In genomic region chr1:132640256-132640655, GRCm38 (mm10) we compare ENCODE assay signal across 16 mouse cellular contexts.
DNase-seq lines count a peak whose midpoint lies in the region; ATAC-seq and TF ChIP-seq lines count a peak whose summit lies in the region.
"Had no signal": no experiment of that assay in that cellular context is flagged by ENCODE, and none has a peak within 500 bp of the region (broad histone marks: within the 10 kb centered on the region; RNA-seq: fewer than 3 reads in every experiment).

No protein-coding gene starts in this region.

- TF ChIP-seq CTCF in left cerebral cortex, adult 2 months (IDR thresholded peaks at IDR 0.05) = no peak

- H3K27me3 ChIP-seq in hindbrain, embryonic 15.5 days = no peaks in the 10 kb centered on the region
- H3K27me3 ChIP-seq: liver, embryonic 15.5 days had no signal

- H3K36me3 ChIP-seq in hindbrain, embryonic 15.5 days = 0 out of 2 replicates have a peak, but pooled peaks cover 6% of the 10 kb centered on the region
- H3K36me3 ChIP-seq: embryonic facial prominence, embryonic 12.5 days; liver, embryonic 15.5 days had no signal

- peak; percentile 33 for DNase-seq in gastrocnemius, adult 18-20 months (ENCODE audit: low spot score)
- DNase-seq in gastrocnemius, postnatal 36 days = no peak
- DNase-seq in left cerebral cortex, adult 2 months (ENCODE audit: extremely low spot score in 1 of 2, low spot score in 2 of 2) = peak in 1 of 2 experiments; percentile 46
- no peak for DNase-seq in left cerebral cortex, postnatal 10 days (ENCODE audit: extremely low spot score in 1 of 2, low spot score in 2 of 2)
- DNase-seq in layer of hippocampus, postnatal 10 days (ENCODE audit: low spot score in 2 of 2) = peak; percentile 39 to 60
- DNase-seq in testis, postnatal 14 days (ENCODE audit: low spot score) = no peak
- no peak for DNase-seq in liver
- DNase-seq: cerebellum, postnatal 36 days; lung, postnatal 36 days; retina, postnatal 1 day had no signal

- H3K4me2 ChIP-seq in hindbrain, embryonic 15.5 days = no peak overlapping the region
- H3K4me2 ChIP-seq: embryonic facial prominence, embryonic 12.5 days; heart, embryonic 11.5 days; liver, embryonic 15.5 days had no signal

- intact Hi-C loops in gastrocnemius, postnatal 36 days (cut with DNase I) = no loop called here
- intact Hi-C loops in left cerebral cortex, adult 2 months (cut with DNase I) = no loop called here
- intact Hi-C loops in left cerebral cortex, postnatal 10 days (cut with DNase I) = no loop called here

- WGBS in hindbrain, embryonic 15.5 days = 56% methylated on average over 6 of the region's 6 CpGs

- peaks cover 43% of the 10 kb centered on the region for H3K4me1 ChIP-seq in hindbrain, embryonic 15.5 days (replicated peaks)
- H3K4me1 ChIP-seq: embryonic facial prominence, embryonic 12.5 days; liver, embryonic 15.5 days had no signal

- no peak for ATAC-seq in hindbrain, embryonic 15.5 days (ENCODE audit: low FRiP score, low read depth)
- ATAC-seq: CD4-positive, CD25-positive, alpha-beta regulatory T cell, adult 4 months had no signal

- H3K4me3 ChIP-seq in left cerebral cortex, adult 2 months = no peak overlapping the region
- no peak overlapping the region for H3K4me3 ChIP-seq in hindbrain, embryonic 15.5 days
- H3K4me3 ChIP-seq: embryonic facial prominence, embryonic 12.5 days; liver, embryonic 15.5 days; myocyte had no signal

- no peak overlapping the region for H3K9ac ChIP-seq in hindbrain, embryonic 15.5 days
- H3K9ac ChIP-seq: embryonic facial prominence, embryonic 12.5 days; liver, embryonic 15.5 days had no signal

- no peaks in the 10 kb centered on the region for H3K9me3 ChIP-seq in hindbrain, embryonic 15.5 days
- H3K9me3 ChIP-seq: embryonic facial prominence, embryonic 12.5 days; liver, embryonic 15.5 days had no signal

- H3K27ac ChIP-seq in left cerebral cortex, adult 2 months = peak overlapping the region; percentile 38; the same call in 1 of the 2 replicates
- H3K27ac ChIP-seq in hindbrain, embryonic 15.5 days (replicated peaks) = peak overlapping the region; percentile 76
- H3K27ac ChIP-seq: embryonic facial prominence, embryonic 12.5 days; liver, embryonic 15.5 days had no signal

Comparison
In these comparisons a context has a peak if more than half of its experiments do, and no peak if none do; other contexts are left out.
1. DNase-seq: peak in gastrocnemius, adult 18-20 months (single experiment) and layer of hippocampus, postnatal 10 days (2 of 2); none in gastrocnemius, postnatal 36 days (0 of 2), left cerebral cortex, postnatal 10 days (0 of 2), testis, postnatal 14 days (single experiment) and liver (single experiment).